In the genomic region with DNA sequence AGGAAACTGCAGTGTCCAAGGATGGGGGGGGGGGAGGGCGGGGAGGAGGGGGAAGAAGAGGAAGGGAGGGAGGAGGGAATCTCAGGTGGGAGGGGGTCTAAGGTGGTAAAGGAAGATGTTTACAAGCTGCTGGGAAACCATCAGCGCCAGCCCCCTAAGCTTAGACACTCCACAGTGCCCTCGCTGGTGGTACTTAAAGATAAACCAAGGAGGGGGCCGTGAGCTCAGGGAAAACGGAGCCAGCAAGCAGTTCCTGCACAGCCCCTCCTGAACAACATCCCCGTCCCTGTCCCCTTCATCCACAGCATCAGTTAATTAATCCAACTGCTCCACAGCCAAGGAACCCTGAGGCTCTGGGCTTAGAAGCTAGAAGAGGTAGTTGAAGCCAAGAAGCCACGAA, we compare ENCODE assay signal across 12 mouse cellular contexts. TPM values are rescaled to one million over a fixed set of nuclear protein-coding genes. Genes with fewer than 3 reads are reported as not detected.
DNase-seq lines count a peak whose midpoint lies in the region; ATAC-seq and TF ChIP-seq lines count a peak whose summit lies in the region.
"Had no signal": no experiment of that assay in that cellular context is flagged by ENCODE, and none has a peak within 500 bp of the region (broad histone marks: within the 10 kb centered on the region; RNA-seq: fewer than 3 reads in every experiment).

No protein-coding gene starts in this region.

- H3K4me3 ChIP-seq in forebrain, embryonic 10.5 days = no peak overlapping the region
- H3K4me3 ChIP-seq in forebrain, embryonic 11.5 days (ENCODE audit: low read depth, low read length) = no peak overlapping the region
- H3K4me3 ChIP-seq in forebrain, embryonic 15.5 days = no peak overlapping the region
- H3K4me3 ChIP-seq in limb, embryonic 14.5 days (replicated peaks; ENCODE audit: low read length) = no peak overlapping the region

- no peak for TF ChIP-seq CTCF in brain, embryonic 14.5 days (IDR thresholded peaks at IDR 0.05; ENCODE audit: borderline replicate concordance, extremely low read depth, insufficient read depth, insufficient read length)

- H3K4me2 ChIP-seq in forebrain, embryonic 11.5 days (ENCODE audit: low read depth, low read length, severe bottlenecking) = no peak overlapping the region
- no peak overlapping the region; the same call in 1 of the 2 replicates for H3K4me2 ChIP-seq in forebrain, embryonic 15.5 days (replicated peaks)
- no peak overlapping the region for H3K4me2 ChIP-seq in limb, embryonic 14.5 days (replicated peaks; ENCODE audit: low read depth, low read length, severe bottlenecking)

- no peak for ATAC-seq in forebrain, embryonic 11.5 days (replicated peaks; ENCODE audit: low FRiP score)
- no peak for ATAC-seq in forebrain, embryonic 15.5 days (replicated peaks)
- no peak for ATAC-seq in limb, embryonic 14.5 days (ENCODE audit: low FRiP score, low read depth)

- peak overlapping the region; percentile 61; the same call in 1 of the 2 replicates for H3K27ac ChIP-seq in forebrain, embryonic 10.5 days
- no peak overlapping the region for H3K27ac ChIP-seq in forebrain, embryonic 11.5 days (ENCODE audit: low read depth, low read length)
- H3K27ac ChIP-seq in forebrain, embryonic 15.5 days (replicated peaks) = peak overlapping the region; percentile 75
- no peak overlapping the region for H3K27ac ChIP-seq in limb, embryonic 14.5 days (replicated peaks; ENCODE audit: low read depth, low read length)

- no peak for TF ChIP-seq POLR2A in brain, embryonic 14.5 days (IDR thresholded peaks at IDR 0.05; ENCODE audit: borderline replicate concordance, extremely low read depth, insufficient read depth, insufficient read length, poor library complexity, severe bottlenecking)
- TF ChIP-seq POLR2A in limb, embryonic 14.5 days (IDR thresholded peaks at IDR 0.05; ENCODE audit: borderline replicate concordance, extremely low read depth, insufficient read depth, insufficient read length) = no peak

- H3K36me3 ChIP-seq in forebrain, embryonic 10.5 days (replicated peaks) = no peaks in the 10 kb centered on the region
- H3K36me3 ChIP-seq in forebrain, embryonic 11.5 days (ENCODE audit: control insufficient read depth, insufficient read depth, low read length) = no peaks in the 10 kb centered on the region
- no peaks in the 10 kb centered on the region for H3K36me3 ChIP-seq in forebrain, embryonic 15.5 days
- H3K36me3 ChIP-seq in limb, embryonic 14.5 days (ENCODE audit: control insufficient read depth, insufficient read depth, low read length) = no peaks in the 10 kb centered on the region

- H3K9me3 ChIP-seq in forebrain, embryonic 10.5 days = no peaks in the 10 kb centered on the region
- H3K9me3 ChIP-seq in forebrain, embryonic 11.5 days (ENCODE audit: control insufficient read depth, low read length) = no peaks in the 10 kb centered on the region
- H3K9me3 ChIP-seq in forebrain, embryonic 15.5 days = no peaks in the 10 kb centered on the region
- no peaks in the 10 kb centered on the region for H3K9me3 ChIP-seq in limb, embryonic 14.5 days (ENCODE audit: control insufficient read depth, low read length)

- 35% methylated on average over 6 of the region's 7 CpGs for WGBS in forebrain, embryonic 10.5 days
- WGBS in forebrain, embryonic 11.5 days = 27% methylated on average over 6 of the region's 7 CpGs
- 21% methylated on average over 6 of the region's 7 CpGs for WGBS in forebrain, embryonic 15.5 days
- WGBS in limb, embryonic 14.5 days = 26% methylated on average over 7 of the region's 7 CpGs

- DNase-seq in forebrain, embryonic 10.5 days (ENCODE audit: extremely low spot score, low spot score) = no peak
- DNase-seq in forebrain, embryonic 11.5 days (ENCODE audit: low spot score) = no peak
- DNase-seq in brain, embryonic 14.5 days (ENCODE audit: low read depth) = peak; percentile 28
- DNase-seq in limb, embryonic 14.5 days (ENCODE audit: low spot score) = no peak
- DNase-seq in cerebellum, adult 9-10 months = no peak
- no peak for DNase-seq in frontal cortex, adult 2 months (ENCODE audit: extremely low spot score in 1 of 2, low spot score in 1 of 2)
- no peak for DNase-seq in spleen, adult 18-20 months
- DNase-seq: adrenal gland, adult 8-10 months; heart, adult 18-20 months; heart, postnatal 36 days; kidney, adult 8-10 months had no signal

- H3K27me3 ChIP-seq in forebrain, embryonic 10.5 days (ENCODE audit: poor library complexity, severe bottlenecking) = peaks cover 14% of the 10 kb centered on the region
- no peaks in the 10 kb centered on the region for H3K27me3 ChIP-seq in forebrain, embryonic 11.5 days (ENCODE audit: control insufficient read depth, insufficient read depth, low read length)
- H3K27me3 ChIP-seq in forebrain, embryonic 15.5 days = no peaks in the 10 kb centered on the region
- no peaks in the 10 kb centered on the region for H3K27me3 ChIP-seq in limb, embryonic 14.5 days (ENCODE audit: control insufficient read depth, insufficient read depth, low read length)

- no peak overlapping the region for H3K9ac ChIP-seq in forebrain, embryonic 11.5 days (ENCODE audit: low read length)
- H3K9ac ChIP-seq in forebrain, embryonic 15.5 days (replicated peaks) = no peak overlapping the region
- peak overlapping the region; percentile 12; the same call in 1 of the 2 replicates for H3K9ac ChIP-seq in limb, embryonic 14.5 days (ENCODE audit: low read depth, low read length, severe bottlenecking)

- H3K4me1 ChIP-seq in forebrain, embryonic 10.5 days = peaks cover 26% of the 10 kb centered on the region
- peaks cover 10% of the 10 kb centered on the region for H3K4me1 ChIP-seq in forebrain, embryonic 11.5 days (replicated peaks; ENCODE audit: control insufficient read depth, insufficient read depth, low read length)
- H3K4me1 ChIP-seq in forebrain, embryonic 15.5 days = peaks cover 11% of the 10 kb centered on the region
- peaks cover 9% of the 10 kb centered on the region for H3K4me1 ChIP-seq in limb, embryonic 14.5 days (ENCODE audit: control insufficient read depth, insufficient read depth, low read length)

RNA-seq across cellular contexts. Expression of a gene that starts 38.1 kb away (rescaled TPM):
- polyA plus RNA-seq in forebrain, embryonic 10.5 days (2016; fragmentation: Nextera tagmentation; extraction: Ambion mirVana) = 5.3 and 6.2 TPM in 2 replicates
- 5.5 and 6.8 TPM in 2 replicates for polyA plus RNA-seq in forebrain, embryonic 11.5 days (2014; fragmentation: Nextera tagmentation; extraction: Ambion mirVana)
- polyA plus RNA-seq in brain, embryonic 14.5 days (2012; rRNA removed) = 29.4 and 37.8 TPM in 2 replicates
- 21.3 and 24.9 TPM in 2 replicates for polyA plus RNA-seq in forebrain, embryonic 15.5 days (2015; fragmentation: Nextera tagmentation; extraction: Ambion mirVana)
- polyA plus RNA-seq in limb, embryonic 14.5 days (2012; rRNA removed) = 14.7 and 17.9 TPM in 2 replicates
- polyA plus RNA-seq in limb, embryonic 14.5 days (2014; fragmentation: Nextera tagmentation; extraction: Ambion mirVana) = 13.3 and 14.7 TPM in 2 replicates
- 117 TPM in 2 replicates for polyA plus RNA-seq in frontal cortex, adult 2 months (2012; rRNA removed)

Comparison
In these comparisons a context has a peak if more than half of its experiments do, and no peak if none do; other contexts are left out.
1. H3K27ac ChIP-seq: peak in forebrain, embryonic 10.5 days (single experiment) and forebrain, embryonic 15.5 days (single experiment); none in forebrain, embryonic 11.5 days (single experiment) and limb, embryonic 14.5 days (single experiment).